Mouse (Mus musculus) embryonic facial prominence, embryonic 15.5 days (tissue): ENCODE measurements at regions not wholly inside any gene's neighbourhood (a gene's known extent, or its start where the extent isn't known, plus 50 kb on each side); places are given as distances from the start of the nearest gene placed in this dataset.

Experiments used
- ATAC-seq: fragments of 200-750 bp; cut with Nextera tagmentation; 2 replicates; pipeline ENCODE4 v1.8.0; 2017; ENCODE audit warnings: low read depth, moderate TSS enrichment; ENCODE audit not compliant: insufficient number of reproducible peaks, low FRiP score, low TSS enrichment
- H3K27ac ChIP-seq: fragments of 300-500 bp; sonication (generic); replicated peaks from 2 replicates; pipeline ENCODE4 v1.5.1; 2015; ENCODE audit warnings: mild to moderate bottlenecking, inconsistent platforms
- H3K27me3 ChIP-seq: fragments of 300-500 bp; sonication (generic); 2 replicates; pipeline ENCODE4 v1.6.1; 2015; ENCODE audit warnings: inconsistent platforms
- H3K36me3 ChIP-seq: fragments of 300-500 bp; sonication (generic); 2 replicates; pipeline ENCODE4 v1.6.1; 2015; ENCODE audit warnings: mild to moderate bottlenecking, inconsistent platforms
- H3K4me1 ChIP-seq: fragments of 300-500 bp; sonication (generic); 2 replicates; pipeline ENCODE4 v1.6.1; 2015; ENCODE audit warnings: inconsistent platforms
- H3K4me2 ChIP-seq: fragments of 300-500 bp; sonication (generic); replicated peaks from 2 replicates; pipeline ENCODE4 v1.6.1; 2015; ENCODE audit warnings: mild to moderate bottlenecking, inconsistent platforms
- H3K4me3 ChIP-seq: fragments of 300-500 bp; sonication (generic); replicated peaks from 2 replicates; pipeline ENCODE4 v1.5.1; 2015; ENCODE audit warnings: mild to moderate bottlenecking, inconsistent platforms
- H3K9ac ChIP-seq: fragments of 300-500 bp; sonication (generic); 2 replicates; pipeline ENCODE4 v1.6.1; 2015; ENCODE audit warnings: inconsistent platforms
- H3K9me3 ChIP-seq: fragments of 300-500 bp; sonication (generic); replicated peaks from 2 replicates; pipeline ENCODE4 v1.6.1; 2016; ENCODE audit warnings: inconsistent platforms
- WGBS: fragments of 180-500 bp; shearing (Covaris S2); methylation state at CpG from one replicate; pipeline ENCODE4 v1.1.7; 2015; 5-methylcytosine and 5-hydroxymethylcytosine counted together

DNA sequence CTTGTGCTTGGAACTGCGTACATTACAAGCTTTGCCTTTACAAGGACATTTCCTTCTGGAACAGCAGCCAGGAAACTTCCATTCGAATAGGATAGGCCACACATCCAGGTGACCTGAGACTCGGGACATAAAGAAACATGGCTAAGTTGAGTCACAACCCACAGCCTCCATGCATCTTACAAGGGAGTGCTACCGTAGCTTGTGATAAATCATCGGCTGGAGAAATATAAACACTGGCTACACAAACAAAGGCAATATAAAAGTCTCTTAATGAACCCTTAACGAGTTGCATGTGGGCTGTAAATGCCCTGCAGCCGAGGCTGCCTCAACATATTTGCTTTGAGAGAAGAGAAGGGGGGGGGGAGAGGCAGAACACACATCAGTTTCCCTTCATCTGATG lies 250.1 kb upstream of the Ank start:
- Histone ChIP-seq H3K4me1 (0 out of 2 replicates have a peak, but pooled peaks cover 3% of the 10 kb centered on the region), H3K9me3 (no peaks in the 10 kb centered on the region), H3K27ac (no peak overlapping the region), H3K4me2 (no peak overlapping the region), H3K4me3 (no peak overlapping the region), H3K27me3 (no peaks in the 10 kb centered on the region), H3K9ac (no peak overlapping the region), H3K36me3 (no peaks in the 10 kb centered on the region)
- WGBS: 37% methylated on average over 7 of the region's 7 CpGs
- ATAC-seq: no peak

DNA sequence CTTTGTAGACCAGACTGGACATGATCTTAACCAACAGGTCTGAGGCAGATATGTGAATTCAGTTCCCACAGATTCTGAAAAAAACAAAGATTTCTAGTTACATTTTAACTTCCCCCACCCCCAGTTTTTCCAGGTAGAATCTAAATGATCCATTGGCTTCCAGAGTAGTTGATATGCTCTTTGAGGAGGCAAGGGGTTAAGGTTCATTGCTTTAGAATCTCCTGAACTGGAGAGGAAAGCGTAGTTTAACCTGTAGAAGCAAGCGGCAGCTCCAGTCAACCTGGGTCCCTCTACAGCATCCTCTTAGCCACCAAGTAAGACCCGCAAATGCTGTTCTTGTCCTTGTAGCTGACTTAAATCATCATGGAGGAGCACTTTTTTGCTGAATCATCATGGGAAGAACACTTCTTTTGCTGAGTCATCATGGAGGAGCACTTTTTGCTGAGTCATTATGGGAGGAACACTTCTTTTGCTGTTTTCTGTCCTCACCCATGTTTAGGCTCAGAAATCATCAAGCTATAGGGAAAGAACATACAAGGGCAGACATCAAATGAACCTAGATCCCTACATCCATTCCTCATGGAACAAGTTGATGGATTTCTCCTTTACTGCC lies 247.2 kb upstream of the Ank start:
- Histone ChIP-seq H3K9ac (no peak overlapping the region), H3K27ac (no peak overlapping the region), H3K36me3 (no peaks in the 10 kb centered on the region), H3K9me3 (no peaks in the 10 kb centered on the region), H3K4me1 (0 out of 2 replicates have a peak, but pooled peaks cover 3% of the 10 kb centered on the region), H3K27me3 (no peaks in the 10 kb centered on the region), H3K4me3 (no peak overlapping the region), H3K4me2 (no peak overlapping the region)
- WGBS: 92% methylated on average over 3 of the region's 3 CpGs
- ATAC-seq: no peak

DNA sequence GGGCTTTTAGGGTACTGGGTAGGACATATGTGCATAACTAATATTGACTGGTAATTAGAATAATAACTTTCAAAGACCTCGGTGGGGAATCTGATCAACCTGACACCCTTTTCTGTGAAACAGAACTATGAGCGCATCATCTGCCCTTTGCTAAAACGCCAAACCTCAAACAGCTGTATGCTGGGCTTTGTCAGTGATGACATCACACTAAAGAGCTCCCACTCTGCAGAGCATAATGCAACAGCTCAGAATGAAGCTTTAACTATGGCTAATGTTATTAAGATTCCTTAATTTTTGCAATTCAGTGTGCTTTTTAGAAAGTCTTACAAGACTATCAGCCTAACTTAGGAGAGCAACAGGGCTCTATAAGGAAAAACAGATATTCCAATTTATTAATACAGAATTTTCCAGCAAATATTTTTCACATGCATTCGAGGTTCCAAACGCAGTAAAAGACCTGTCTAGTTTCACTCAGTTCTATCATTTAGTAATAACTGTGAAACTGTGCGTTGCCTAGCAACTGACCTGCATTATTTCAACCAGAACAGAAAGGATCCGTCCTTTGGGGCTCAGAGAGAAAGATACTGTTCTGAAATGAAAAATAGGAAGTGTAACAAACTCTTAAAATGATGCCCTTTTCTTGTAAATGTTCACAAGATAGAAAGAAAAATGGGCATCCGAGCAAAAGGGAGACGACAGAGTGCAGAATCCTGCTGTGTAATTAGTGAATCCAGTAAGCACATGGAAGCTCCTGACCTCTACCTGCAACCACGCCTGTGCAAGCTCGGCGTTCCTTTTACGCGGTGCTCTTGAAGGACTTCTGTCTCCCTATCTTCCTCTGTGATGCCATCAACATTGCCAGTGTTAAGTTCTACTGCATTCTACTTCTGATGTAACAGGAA lies 242.6 kb upstream of the Ank start:
- H3K9me3 ChIP-seq: no peaks in the 10 kb centered on the region
- H3K27ac ChIP-seq: no peak overlapping the region
- no peaks in the 10 kb centered on the region for H3K36me3 ChIP-seq
- no peaks in the 10 kb centered on the region for H3K4me1 ChIP-seq
- 65% methylated on average over 14 of the region's 14 CpGs for WGBS
- ATAC-seq: no peak
- no peak overlapping the region for H3K4me3 ChIP-seq
- H3K9ac ChIP-seq: no peak overlapping the region
- no peaks in the 10 kb centered on the region for H3K27me3 ChIP-seq
- no peak overlapping the region for H3K4me2 ChIP-seq

- ATAC-seq: no peak
- no peak overlapping the region for H3K4me3 ChIP-seq
- no peak overlapping the region for H3K4me2 ChIP-seq
- H3K27me3 ChIP-seq: no peaks in the 10 kb centered on the region
- no peaks in the 10 kb centered on the region for H3K9me3 ChIP-seq
- H3K36me3 ChIP-seq: no peaks in the 10 kb centered on the region
- H3K4me1 ChIP-seq: no peaks in the 10 kb centered on the region
- H3K27ac ChIP-seq: no peak overlapping the region
- H3K9ac ChIP-seq: no peak overlapping the region
- 83% methylated on average over 4 of the region's 4 CpGs for WGBS
Measured at GRCm38 (mm10) chr15:27224512-27224850, 242.0 kb upstream of the Ank start.

DNA sequence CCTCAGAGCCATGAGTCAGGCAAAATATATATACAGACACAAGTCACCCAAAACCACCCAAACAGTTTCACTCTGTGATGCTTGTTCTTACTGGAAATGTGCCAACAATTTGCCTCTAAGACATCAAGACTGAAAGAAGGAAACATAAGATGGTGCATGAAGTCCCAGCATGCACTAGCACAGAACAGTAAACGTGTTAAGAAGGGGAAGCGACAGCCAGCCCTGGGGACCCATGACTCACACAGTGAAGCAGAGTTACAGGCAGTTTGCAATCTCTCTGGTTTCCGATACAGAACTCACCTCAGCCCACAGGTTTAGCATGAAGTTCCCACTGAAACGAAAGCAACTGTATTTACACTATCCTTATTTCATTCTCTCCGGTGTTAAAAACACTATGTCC lies 233.7 kb upstream of the Ank start:
- no peak overlapping the region for H3K4me3 ChIP-seq
- H3K4me1 ChIP-seq: no peaks in the 10 kb centered on the region
- WGBS: 49% methylated on average over 5 of the region's 5 CpGs
- ATAC-seq: no peak
- no peaks in the 10 kb centered on the region for H3K36me3 ChIP-seq
- H3K4me2 ChIP-seq: no peak overlapping the region
- H3K9ac ChIP-seq: no peak overlapping the region
- H3K27ac ChIP-seq: no peak overlapping the region
- no peaks in the 10 kb centered on the region for H3K9me3 ChIP-seq
- no peaks in the 10 kb centered on the region for H3K27me3 ChIP-seq

DNA sequence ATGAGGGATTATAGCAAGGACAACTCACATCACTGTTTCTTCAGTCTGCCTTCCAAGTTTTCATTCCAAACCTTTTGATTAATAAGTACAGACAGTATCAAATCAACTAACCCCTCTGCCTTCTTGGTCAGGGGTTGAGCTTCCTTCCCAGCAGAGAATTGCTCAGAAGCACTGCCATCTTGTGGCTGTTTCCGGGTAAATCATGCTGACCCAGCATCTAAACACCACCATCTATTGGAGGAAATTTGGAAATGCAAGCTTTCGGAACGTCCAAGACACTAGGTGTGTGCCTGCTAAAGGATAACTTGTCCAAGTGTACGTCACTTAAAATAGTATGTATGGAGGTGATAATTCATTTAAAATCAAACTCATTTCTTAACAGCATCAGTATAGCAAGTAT lies 231.7 kb upstream of the Ank start:
- 14% methylated on average over 4 of the region's 4 CpGs for WGBS
- Histone ChIP-seq H3K27me3 (no peaks in the 10 kb centered on the region), H3K4me1 (no peaks in the 10 kb centered on the region), H3K36me3 (no peaks in the 10 kb centered on the region), H3K9ac (no peak overlapping the region), H3K9me3 (no peaks in the 10 kb centered on the region), H3K27ac (no peak overlapping the region), H3K4me3 (no peak overlapping the region), H3K4me2 (no peak overlapping the region)
- ATAC-seq: no peak

- H3K9ac ChIP-seq: no peak overlapping the region
- H3K27me3 ChIP-seq: no peaks in the 10 kb centered on the region
- no peak overlapping the region for H3K4me2 ChIP-seq
- no peak overlapping the region for H3K4me3 ChIP-seq
- no peaks in the 10 kb centered on the region for H3K4me1 ChIP-seq
- no peaks in the 10 kb centered on the region for H3K9me3 ChIP-seq
- 74% methylated on average over 1 of the region's 1 CpGs for WGBS
- no peak for ATAC-seq
- H3K27ac ChIP-seq: no peak overlapping the region
- H3K36me3 ChIP-seq: no peaks in the 10 kb centered on the region
Measured at GRCm38 (mm10) chr15:27238301-27238700, 228.2 kb upstream of the Ank start.

- no peaks in the 10 kb centered on the region for H3K36me3 ChIP-seq
- ATAC-seq: no peak
- WGBS: 45% methylated on average over 3 of the region's 3 CpGs
- H3K9ac ChIP-seq: no peak overlapping the region
- no peak overlapping the region for H3K27ac ChIP-seq
- no peaks in the 10 kb centered on the region for H3K4me1 ChIP-seq
- H3K4me3 ChIP-seq: no peak overlapping the region
- no peak overlapping the region for H3K4me2 ChIP-seq
- H3K27me3 ChIP-seq: no peaks in the 10 kb centered on the region
- H3K9me3 ChIP-seq: no peaks in the 10 kb centered on the region
Measured at GRCm38 (mm10) chr15:27246302-27246701, 220.2 kb upstream of the Ank start.

DNA sequence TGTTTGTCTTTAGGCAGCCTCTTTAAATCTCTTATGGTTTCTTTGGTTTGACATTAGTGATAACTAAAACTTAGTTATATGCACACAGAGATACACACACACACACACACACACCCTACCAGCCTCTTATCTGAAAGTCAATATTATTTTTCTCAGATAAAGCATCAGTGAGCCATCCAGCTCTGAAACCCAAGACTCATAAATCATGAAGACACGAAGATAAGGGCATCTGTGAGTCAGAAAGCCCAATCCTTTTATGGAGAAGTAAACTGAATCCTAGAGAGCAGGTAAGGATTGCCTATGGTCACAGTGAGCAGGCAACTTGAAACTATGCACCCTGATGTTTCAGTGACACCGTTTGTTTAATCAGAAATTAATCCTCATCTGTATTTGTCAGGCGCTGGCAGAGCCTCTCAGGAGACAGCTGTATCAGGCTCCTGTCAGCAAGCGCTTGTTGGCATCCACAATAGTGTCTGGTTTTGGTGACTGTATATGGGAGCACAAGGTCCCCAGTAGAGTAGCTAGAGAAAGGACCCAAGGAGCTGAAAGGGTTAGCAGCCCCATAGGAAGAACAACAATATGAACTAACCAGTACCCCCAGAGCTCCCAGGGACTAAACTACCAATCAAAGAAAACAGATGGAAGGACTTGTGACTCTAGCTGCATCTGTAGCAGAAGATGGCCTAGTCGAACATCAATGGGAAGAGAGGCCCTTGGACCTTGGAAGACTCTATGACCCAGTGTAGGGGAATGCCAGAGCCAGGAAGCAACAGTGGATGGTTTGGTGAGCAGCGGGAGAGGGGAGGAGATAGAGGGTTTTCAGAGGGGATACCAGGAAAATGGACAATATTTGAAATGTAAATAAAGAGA lies 207.3 kb upstream of the Ank start:
- 74% methylated on average over 6 of the region's 6 CpGs for WGBS
- no peak overlapping the region for H3K9ac ChIP-seq
- H3K4me1 ChIP-seq: no peaks in the 10 kb centered on the region
- H3K27ac ChIP-seq: no peak overlapping the region
- no peaks in the 10 kb centered on the region for H3K27me3 ChIP-seq
- no peaks in the 10 kb centered on the region for H3K9me3 ChIP-seq
- no peak overlapping the region for H3K4me3 ChIP-seq
- no peak for ATAC-seq
- no peaks in the 10 kb centered on the region for H3K36me3 ChIP-seq
- H3K4me2 ChIP-seq: no peak overlapping the region

- ATAC-seq: no peak
- no peak overlapping the region for H3K27ac ChIP-seq
- no peak overlapping the region for H3K9ac ChIP-seq
- no peaks in the 10 kb centered on the region for H3K27me3 ChIP-seq
- H3K4me2 ChIP-seq: no peak overlapping the region
- no peaks in the 10 kb centered on the region for H3K4me1 ChIP-seq
- H3K4me3 ChIP-seq: no peak overlapping the region
- WGBS: 76% methylated on average over 2 of the region's 2 CpGs
- H3K36me3 ChIP-seq: no peaks in the 10 kb centered on the region
- H3K9me3 ChIP-seq: no peaks in the 10 kb centered on the region
Measured at GRCm38 (mm10) chr15:27259854-27260191, 206.7 kb upstream of the Ank start.

DNA sequence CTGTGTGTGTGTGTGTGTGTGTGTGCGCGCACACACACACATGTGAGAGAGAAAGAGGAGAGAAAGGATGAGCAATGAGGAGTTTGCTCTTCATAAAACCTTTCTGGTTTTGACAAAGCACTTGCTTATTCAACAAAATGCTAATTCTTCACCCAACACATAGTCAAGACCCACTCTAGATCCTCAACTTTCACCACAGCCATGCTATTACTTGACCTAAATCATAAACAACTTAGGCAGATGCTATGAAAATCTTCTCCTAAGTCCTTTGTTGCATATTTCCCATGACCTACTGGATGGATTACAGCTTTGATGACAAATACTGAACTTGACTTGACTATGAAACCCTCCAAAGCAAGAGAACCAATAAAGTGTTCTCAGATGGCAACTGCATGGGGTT lies 196.3 kb upstream of the Ank start:
- no peaks in the 10 kb centered on the region for H3K36me3 ChIP-seq
- H3K27ac ChIP-seq: no peak overlapping the region
- ATAC-seq: no peak
- WGBS: 97% methylated on average over 2 of the region's 2 CpGs
- no peak overlapping the region for H3K4me3 ChIP-seq
- H3K4me2 ChIP-seq: no peak overlapping the region
- no peaks in the 10 kb centered on the region for H3K27me3 ChIP-seq
- no peaks in the 10 kb centered on the region for H3K4me1 ChIP-seq
- H3K9me3 ChIP-seq: no peaks in the 10 kb centered on the region
- no peak overlapping the region for H3K9ac ChIP-seq
